Mouse (Mus musculus): ENCODE data around the gene Rictor. TPM values are rescaled to one million over a fixed set of nuclear protein-coding genes. Genes with fewer than 3 reads are reported as not detected.

Gene Rictor
- polyA plus RNA-seq, 1 experiment, result 17.1 TPM

DNA sequence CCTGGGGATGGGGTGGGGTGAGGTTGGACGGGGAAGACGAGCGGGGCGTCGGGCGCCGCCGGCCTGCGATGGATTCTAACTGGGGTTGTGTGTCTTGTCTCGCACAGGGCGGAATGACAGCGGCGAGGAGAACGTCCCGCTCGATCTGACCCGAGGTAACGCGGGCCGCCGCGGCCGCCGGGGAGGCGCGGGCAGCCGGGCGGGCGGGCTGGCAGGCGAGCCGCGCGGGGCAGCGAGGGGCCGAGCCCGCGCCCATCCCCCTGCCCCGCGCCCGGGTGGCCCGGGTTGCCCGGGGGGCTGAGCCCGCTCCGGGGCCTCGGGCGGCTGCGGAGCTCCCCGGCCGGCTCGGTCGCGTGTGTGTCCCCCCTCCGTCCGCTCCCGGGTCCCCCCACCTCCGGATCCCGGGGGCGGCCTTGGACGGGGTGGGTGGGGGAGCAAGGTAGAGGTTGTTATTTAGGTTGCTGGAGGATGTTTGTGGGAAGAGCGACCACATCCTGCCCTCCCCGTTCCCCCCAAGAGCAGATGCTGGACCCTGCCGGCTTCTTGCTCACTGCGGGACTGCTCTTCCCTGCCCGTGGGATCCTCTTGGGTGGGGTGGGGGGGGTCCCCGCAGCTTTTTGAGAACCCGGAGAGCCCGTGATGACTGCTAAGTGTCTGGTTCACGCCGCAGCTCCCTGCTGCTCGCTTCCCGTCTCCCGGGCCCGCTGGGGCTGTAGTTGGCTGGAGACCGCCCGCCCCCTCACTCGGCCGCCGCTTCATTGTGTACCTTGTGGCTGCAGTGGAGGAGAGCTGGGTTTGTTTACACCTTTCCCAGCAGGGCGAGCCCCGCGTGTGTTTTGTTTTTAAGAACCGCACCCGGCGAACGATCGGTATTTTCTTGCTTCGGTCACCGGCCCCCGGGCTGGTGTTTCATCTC, 605 bp downstream of the Rictor start:
- Histone ChIP-seq H3K4me3 (ENCODE audit: insufficient read depth, low read length) (peak overlapping the region; percentile 93), H3K27ac (ENCODE audit: insufficient read depth, low read length) (peak overlapping the region; percentile 99), H3K4me1 (ENCODE audit: control insufficient read depth, insufficient read depth, low read length) (peaks cover 4% of the 10 kb centered on the region)
- TF ChIP-seq POLR2A (IDR thresholded peaks at IDR 0.05; ENCODE audit: extremely low read depth, insufficient read depth, low read length) (no peak), CTCF (IDR thresholded peaks at IDR 0.05; ENCODE audit: extremely low read depth, insufficient read depth, low read length) (no peak)

GRCm38 (mm10) chr15:6709618-6710017, 1.4 kb downstream of the Rictor start:
- TF ChIP-seq POLR2A (IDR thresholded peaks at IDR 0.05; ENCODE audit: extremely low read depth, insufficient read depth, low read length), result no peak
- no peak for TF ChIP-seq CTCF (IDR thresholded peaks at IDR 0.05; ENCODE audit: extremely low read depth, insufficient read depth, low read length)
- Histone ChIP-seq H3K4me1 (ENCODE audit: control insufficient read depth, insufficient read depth, low read length) (peaks cover 4% of the 10 kb centered on the region), H3K27ac (ENCODE audit: insufficient read depth, low read length) (no peak overlapping the region), H3K4me3 (ENCODE audit: insufficient read depth, low read length) (peak overlapping the region; percentile 93)

DNA sequence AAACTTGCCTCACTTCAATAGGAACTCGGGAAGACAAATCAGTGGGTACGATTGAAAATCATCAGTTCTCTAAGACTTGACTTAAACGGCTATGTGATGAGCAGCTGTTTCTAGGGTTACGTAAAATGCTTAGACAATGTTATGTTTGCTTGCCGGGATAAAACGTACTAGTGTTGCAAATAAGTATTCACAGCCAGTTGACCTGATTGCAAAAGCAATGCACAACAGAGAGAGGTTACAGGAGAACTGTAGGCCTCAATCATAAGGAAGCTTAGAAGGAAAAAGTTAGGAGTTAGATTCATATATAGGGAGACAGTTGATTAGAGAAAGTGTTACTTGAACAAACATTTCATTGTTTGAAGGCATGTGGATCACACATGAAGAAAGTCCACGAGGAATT, 2.2 kb downstream of the Rictor start:
- Histone ChIP-seq H3K4me3 (ENCODE audit: insufficient read depth, low read length) (no peak overlapping the region; the same call in 1 of the 2 replicates), H3K27ac (ENCODE audit: insufficient read depth, low read length) (no peak overlapping the region), H3K4me1 (ENCODE audit: control insufficient read depth, insufficient read depth, low read length) (peaks cover 7% of the 10 kb centered on the region)
- no peak for TF ChIP-seq CTCF (IDR thresholded peaks at IDR 0.05; ENCODE audit: extremely low read depth, insufficient read depth, low read length)
- no peak for TF ChIP-seq POLR2A (IDR thresholded peaks at IDR 0.05; ENCODE audit: extremely low read depth, insufficient read depth, low read length)

GRCm38 (mm10) chr15:6711226-6711625, 3.0 kb downstream of the Rictor start:
- no peak overlapping the region for H3K4me3 ChIP-seq (ENCODE audit: insufficient read depth, low read length)
- H3K27ac ChIP-seq (ENCODE audit: insufficient read depth, low read length), result no peak overlapping the region
- no peak for TF ChIP-seq CTCF (IDR thresholded peaks at IDR 0.05; ENCODE audit: extremely low read depth, insufficient read depth, low read length)
- no peak for TF ChIP-seq POLR2A (IDR thresholded peaks at IDR 0.05; ENCODE audit: extremely low read depth, insufficient read depth, low read length)
- H3K4me1 ChIP-seq (ENCODE audit: control insufficient read depth, insufficient read depth, low read length), result peaks cover 7% of the 10 kb centered on the region

DNA sequence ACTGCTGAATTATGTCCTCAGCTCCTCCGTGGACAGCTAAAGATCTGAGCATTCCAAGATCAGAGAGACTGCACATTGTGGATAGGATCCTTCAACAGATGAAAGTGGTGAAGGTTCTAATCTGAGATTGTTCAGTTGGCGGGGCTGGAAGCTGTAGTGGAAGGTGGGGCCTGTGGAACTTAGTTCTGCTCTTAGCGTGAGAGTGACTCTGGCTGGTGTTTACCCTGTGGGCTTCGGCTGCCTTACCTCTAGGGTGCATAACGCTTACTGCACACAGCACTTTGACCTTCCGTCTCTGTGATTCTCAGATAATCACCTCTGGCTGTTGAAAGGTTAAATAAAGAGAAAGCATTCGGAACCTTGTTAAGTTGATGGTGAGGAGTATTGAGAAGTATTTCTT, 6.6 kb downstream of the Rictor start:
- Histone ChIP-seq H3K4me3 (ENCODE audit: insufficient read depth, low read length) (no peak overlapping the region), H3K27ac (ENCODE audit: insufficient read depth, low read length) (no peak overlapping the region), H3K4me1 (ENCODE audit: control insufficient read depth, insufficient read depth, low read length) (peaks cover 7% of the 10 kb centered on the region)
- TF ChIP-seq CTCF (IDR thresholded peaks at IDR 0.05; ENCODE audit: extremely low read depth, insufficient read depth, low read length), result no peak

GRCm38 (mm10) chr15:6715237-6715636, 7.1 kb downstream of the Rictor start:
- H3K27ac ChIP-seq (ENCODE audit: insufficient read depth, low read length), result no peak overlapping the region
- no peak overlapping the region for H3K4me3 ChIP-seq (ENCODE audit: insufficient read depth, low read length)
- no peak for TF ChIP-seq POLR2A (IDR thresholded peaks at IDR 0.05; ENCODE audit: extremely low read depth, insufficient read depth, low read length)
- no peak for TF ChIP-seq CTCF (IDR thresholded peaks at IDR 0.05; ENCODE audit: extremely low read depth, insufficient read depth, low read length)
- peaks cover 7% of the 10 kb centered on the region for H3K4me1 ChIP-seq (ENCODE audit: control insufficient read depth, insufficient read depth, low read length)

DNA sequence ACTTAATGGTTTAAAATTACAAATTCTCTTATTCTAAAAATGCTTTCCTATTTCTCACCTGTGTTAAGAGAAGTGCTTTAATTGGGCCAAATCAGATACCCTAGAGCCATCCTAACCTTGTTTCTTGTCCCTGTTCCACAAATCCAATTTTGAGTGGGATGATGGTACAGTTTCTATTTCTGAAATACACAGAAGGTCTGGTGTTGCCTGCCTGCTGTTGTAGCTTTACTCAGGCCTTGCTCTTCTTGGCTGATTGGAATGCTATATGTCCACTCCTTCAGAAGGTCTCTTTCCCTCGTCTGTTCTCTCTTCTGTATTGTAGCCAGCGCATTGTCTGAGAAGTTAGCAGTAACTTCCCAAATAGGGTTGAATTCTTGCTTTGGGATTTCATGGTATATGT, 13.2 kb downstream of the Rictor start:
- no peak for TF ChIP-seq POLR2A (IDR thresholded peaks at IDR 0.05; ENCODE audit: extremely low read depth, insufficient read depth, low read length)
- no peak for TF ChIP-seq CTCF (IDR thresholded peaks at IDR 0.05; ENCODE audit: extremely low read depth, insufficient read depth, low read length)
- Histone ChIP-seq H3K4me3 (ENCODE audit: insufficient read depth, low read length) (no peak overlapping the region), H3K4me1 (ENCODE audit: control insufficient read depth, insufficient read depth, low read length) (peaks cover 5% of the 10 kb centered on the region; the same call in 1 of the 2 replicates), H3K27ac (ENCODE audit: insufficient read depth, low read length) (no peak overlapping the region)

GRCm38 (mm10) chr15:6721802-6722201, 13.6 kb downstream of the Rictor start:
- H3K4me1 ChIP-seq (ENCODE audit: control insufficient read depth, insufficient read depth, low read length), result peaks cover 5% of the 10 kb centered on the region; the same call in 1 of the 2 replicates
- TF ChIP-seq POLR2A (IDR thresholded peaks at IDR 0.05; ENCODE audit: extremely low read depth, insufficient read depth, low read length) (no peak), CTCF (IDR thresholded peaks at IDR 0.05; ENCODE audit: extremely low read depth, insufficient read depth, low read length) (no peak)
- H3K4me3 ChIP-seq (ENCODE audit: insufficient read depth, low read length), result no peak overlapping the region
- H3K27ac ChIP-seq (ENCODE audit: insufficient read depth, low read length), result no peak overlapping the region

GRCm38 (mm10) chr15:6722405-6723176, 14.4 kb downstream of the Rictor start:
- Histone ChIP-seq H3K27ac (ENCODE audit: insufficient read depth, low read length) (no peak overlapping the region), H3K4me3 (ENCODE audit: insufficient read depth, low read length) (no peak overlapping the region), H3K4me1 (ENCODE audit: control insufficient read depth, insufficient read depth, low read length) (peaks cover 5% of the 10 kb centered on the region; the same call in 1 of the 2 replicates)
- TF ChIP-seq CTCF (IDR thresholded peaks at IDR 0.05; ENCODE audit: extremely low read depth, insufficient read depth, low read length), result no peak
- TF ChIP-seq POLR2A (IDR thresholded peaks at IDR 0.05; ENCODE audit: extremely low read depth, insufficient read depth, low read length), result no peak
